22 mouse cellular contexts compared by ENCODE assay signal in genomic region chr2:51088843-51089573, GRCm38 (mm10). TPM values are rescaled to one million over a fixed set of nuclear protein-coding genes. Genes with fewer than 3 reads are reported as not detected.
DNase-seq lines count a peak whose midpoint lies in the region; ATAC-seq lines count a peak whose summit lies in the region.
"Had no signal": no experiment of that assay in that cellular context is flagged by ENCODE, and none has a peak within 500 bp of the region (broad histone marks: within the 10 kb centered on the region; RNA-seq: fewer than 3 reads in every experiment).

No protein-coding gene starts in this region.

- H3K4me1 ChIP-seq in hindbrain, embryonic 11.5 days (replicated peaks; ENCODE audit: control insufficient read depth, insufficient read depth, low read length), result peaks cover 11% of the 10 kb centered on the region; the same call in 1 of the 2 replicates
- peaks cover 59% of the 10 kb centered on the region for H3K4me1 ChIP-seq in hindbrain, embryonic 13.5 days (replicated peaks)
- H3K4me1 ChIP-seq in midbrain, embryonic 11.5 days (ENCODE audit: control insufficient read depth, insufficient read depth, low read length), result peaks cover 53% of the 10 kb centered on the region
- peaks cover 34% of the 10 kb centered on the region for H3K4me1 ChIP-seq in midbrain, embryonic 15.5 days
- peaks cover 37% of the 10 kb centered on the region for H3K4me1 ChIP-seq in hindbrain, embryonic 14.5 days (replicated peaks; ENCODE audit: control insufficient read depth, insufficient read depth, low read length)
- H3K4me1 ChIP-seq: liver, embryonic 15.5 days had no signal

- no peaks in the 10 kb centered on the region for H3K27me3 ChIP-seq in hindbrain, embryonic 11.5 days (ENCODE audit: control insufficient read depth, insufficient read depth, low read length)
- no peaks in the 10 kb centered on the region for H3K27me3 ChIP-seq in hindbrain, embryonic 13.5 days
- no peaks in the 10 kb centered on the region for H3K27me3 ChIP-seq in midbrain, embryonic 11.5 days (ENCODE audit: control insufficient read depth, insufficient read depth, low read length)
- H3K27me3 ChIP-seq in midbrain, embryonic 15.5 days (replicated peaks), result no peaks in the 10 kb centered on the region
- no peaks in the 10 kb centered on the region for H3K27me3 ChIP-seq in hindbrain, embryonic 14.5 days (ENCODE audit: control insufficient read depth, insufficient read depth, low read length)
- H3K27me3 ChIP-seq: embryonic facial prominence, embryonic 12.5 days; liver, embryonic 15.5 days had no signal

- H3K36me3 ChIP-seq in hindbrain, embryonic 11.5 days (ENCODE audit: control insufficient read depth, insufficient read depth, low read length), result no peaks in the 10 kb centered on the region
- H3K36me3 ChIP-seq in hindbrain, embryonic 13.5 days, result no peaks in the 10 kb centered on the region
- no peaks in the 10 kb centered on the region for H3K36me3 ChIP-seq in midbrain, embryonic 11.5 days (ENCODE audit: control insufficient read depth, insufficient read depth, low read length)
- no peaks in the 10 kb centered on the region for H3K36me3 ChIP-seq in midbrain, embryonic 15.5 days (replicated peaks)
- no peaks in the 10 kb centered on the region for H3K36me3 ChIP-seq in hindbrain, embryonic 14.5 days (replicated peaks; ENCODE audit: control insufficient read depth, insufficient read depth)
- H3K36me3 ChIP-seq: embryonic facial prominence, embryonic 12.5 days; heart, embryonic 10.5 days; liver, embryonic 15.5 days; lung, embryonic 15.5 days had no signal

- no peaks in the 10 kb centered on the region for H3K9me3 ChIP-seq in hindbrain, embryonic 11.5 days (ENCODE audit: control insufficient read depth, low read length)
- H3K9me3 ChIP-seq in hindbrain, embryonic 13.5 days, result no peaks in the 10 kb centered on the region
- no peaks in the 10 kb centered on the region for H3K9me3 ChIP-seq in midbrain, embryonic 11.5 days (ENCODE audit: control insufficient read depth, low read length)
- H3K9me3 ChIP-seq in midbrain, embryonic 15.5 days, result no peaks in the 10 kb centered on the region
- H3K9me3 ChIP-seq in hindbrain, embryonic 14.5 days (ENCODE audit: control insufficient read depth, low read length), result no peaks in the 10 kb centered on the region
- H3K9me3 ChIP-seq: embryonic facial prominence, embryonic 12.5 days; heart, embryonic 10.5 days; liver, embryonic 15.5 days; lung, embryonic 15.5 days had no signal

- no peak overlapping the region for H3K4me2 ChIP-seq in hindbrain, embryonic 11.5 days (replicated peaks; ENCODE audit: low read depth, low read length)
- no peak overlapping the region for H3K4me2 ChIP-seq in hindbrain, embryonic 13.5 days
- no peak overlapping the region for H3K4me2 ChIP-seq in midbrain, embryonic 11.5 days
- no peak overlapping the region for H3K4me2 ChIP-seq in midbrain, embryonic 15.5 days
- no peak overlapping the region for H3K4me2 ChIP-seq in hindbrain, embryonic 14.5 days (replicated peaks)
- H3K4me2 ChIP-seq: embryonic facial prominence, embryonic 12.5 days; liver, embryonic 15.5 days had no signal

- WGBS in hindbrain, embryonic 11.5 days, result 82% methylated on average over 11 of the region's 11 CpGs
- WGBS in hindbrain, embryonic 13.5 days, result 77% methylated on average over 11 of the region's 11 CpGs
- 76% methylated on average over 11 of the region's 11 CpGs for WGBS in midbrain, embryonic 11.5 days
- 61% methylated on average over 11 of the region's 11 CpGs for WGBS in midbrain, embryonic 15.5 days
- WGBS in hindbrain, embryonic 14.5 days, result 71% methylated on average over 11 of the region's 11 CpGs

- H3K9ac ChIP-seq in hindbrain, embryonic 11.5 days (ENCODE audit: low read depth, low read length), result no peak overlapping the region
- H3K9ac ChIP-seq in hindbrain, embryonic 13.5 days, result no peak overlapping the region
- H3K9ac ChIP-seq in midbrain, embryonic 11.5 days (ENCODE audit: low read length), result no peak overlapping the region
- no peak overlapping the region for H3K9ac ChIP-seq in midbrain, embryonic 15.5 days
- H3K9ac ChIP-seq in hindbrain, embryonic 14.5 days, result no peak overlapping the region
- H3K9ac ChIP-seq: embryonic facial prominence, embryonic 12.5 days; liver, embryonic 15.5 days; lung, embryonic 15.5 days had no signal

- H3K4me3 ChIP-seq in hindbrain, embryonic 11.5 days (ENCODE audit: low read depth, low read length), result no peak overlapping the region
- H3K4me3 ChIP-seq in hindbrain, embryonic 13.5 days, result no peak overlapping the region
- H3K4me3 ChIP-seq in midbrain, embryonic 11.5 days (ENCODE audit: low read depth, low read length), result no peak overlapping the region
- H3K4me3 ChIP-seq in midbrain, embryonic 15.5 days, result no peak overlapping the region
- no peak overlapping the region for H3K4me3 ChIP-seq in hindbrain, embryonic 14.5 days (replicated peaks; ENCODE audit: low read length)
- H3K4me3 ChIP-seq: embryonic facial prominence, embryonic 12.5 days; heart, embryonic 10.5 days; left cerebral cortex, adult 2 months; liver, embryonic 15.5 days; lung, embryonic 15.5 days had no signal

- no peak for DNase-seq in hindbrain, embryonic 11.5 days (ENCODE audit: low spot score)
- DNase-seq in midbrain, embryonic 11.5 days (ENCODE audit: low spot score, missing footprints), result no peak
- DNase-seq in hindbrain, embryonic 14.5 days (ENCODE audit: low spot score), result peak; percentile 42
- no peak for DNase-seq in MN1 (ENCODE audit: low spot score)
- DNase-seq: adrenal gland, adult 8-10 months; cerebellum, adult 2 months; cerebellum, postnatal 25 days; right cerebral cortex, postnatal 25 days; spleen, adult 18-20 months had no signal

- H3K27ac ChIP-seq in hindbrain, embryonic 11.5 days (ENCODE audit: low read depth, low read length), result peak overlapping the region; percentile 61; the same call in 1 of the 2 replicates
- H3K27ac ChIP-seq in hindbrain, embryonic 13.5 days, result no peak overlapping the region
- peak overlapping the region; percentile 56; the same call in 1 of the 2 replicates for H3K27ac ChIP-seq in midbrain, embryonic 11.5 days (ENCODE audit: low read depth, low read length)
- H3K27ac ChIP-seq in midbrain, embryonic 15.5 days, result no peak overlapping the region
- no peak overlapping the region for H3K27ac ChIP-seq in hindbrain, embryonic 14.5 days
- H3K27ac ChIP-seq: embryonic facial prominence, embryonic 12.5 days; heart, embryonic 10.5 days; kidney, postnatal 0 days; left cerebral cortex, adult 2 months; liver, embryonic 15.5 days; lung, embryonic 15.5 days; macrophage had no signal

- ATAC-seq in hindbrain, embryonic 11.5 days (ENCODE audit: low FRiP score), result no peak
- ATAC-seq in hindbrain, embryonic 13.5 days (ENCODE audit: low FRiP score), result no peak
- ATAC-seq in midbrain, embryonic 11.5 days (ENCODE audit: low FRiP score), result no peak
- no peak for ATAC-seq in midbrain, embryonic 15.5 days (replicated peaks)
- no peak for ATAC-seq in hindbrain, embryonic 14.5 days (ENCODE audit: low FRiP score)
- 0 out of 2 replicates have a peak, but pooled peaks have one; percentile 21 for ATAC-seq in monocyte, adult 5-6 weeks (replicated peaks; ENCODE audit: insufficient number of reproducible peaks, low FRiP score, low TSS enrichment, poor library complexity, severe bottlenecking)
- ATAC-seq: activated CD4-positive, CD25-positive, alpha-beta regulatory T cell, adult 4 months; intestine, postnatal 0 days had no signal

RNA-seq across cellular contexts. Expression of gene Rnd3, which starts 59.9 kb away (rescaled TPM):
- polyA plus RNA-seq in hindbrain, embryonic 11.5 days (2014; fragmentation: Nextera tagmentation; extraction: Ambion mirVana), result 357 and 383 TPM in 2 replicates
- 244 and 250 TPM in 2 replicates for polyA plus RNA-seq in hindbrain, embryonic 13.5 days (2015; fragmentation: Nextera tagmentation; extraction: Ambion mirVana)
- polyA plus RNA-seq in midbrain, embryonic 11.5 days (2014; fragmentation: Nextera tagmentation; extraction: Ambion mirVana), result 338 and 393 TPM in 2 replicates
- 177 and 182 TPM in 2 replicates for polyA plus RNA-seq in midbrain, embryonic 15.5 days (2015; fragmentation: Nextera tagmentation; extraction: Ambion mirVana)
- 125 and 150 TPM in 2 replicates for polyA plus RNA-seq in hindbrain, embryonic 14.5 days (2014; fragmentation: Nextera tagmentation; extraction: Ambion mirVana)
- 6.2 to 29.4 TPM (median 22.7 TPM) in 3 replicates for total RNA-seq in monocyte, adult 5-6 weeks (2017)
- total RNA-seq: MEL had no signal

Comparison
In these comparisons a context has a peak if more than half of its experiments do, and no peak if none do; other contexts are left out.
1. H3K27ac ChIP-seq: peak in hindbrain, embryonic 11.5 days (single experiment) and midbrain, embryonic 11.5 days (single experiment); none in hindbrain, embryonic 13.5 days (single experiment), midbrain, embryonic 15.5 days (single experiment) and hindbrain, embryonic 14.5 days (single experiment).